Mouse (Mus musculus): ENCODE data around the gene Tssc4.

Gene Tssc4

GRCm38 (mm10) chr7:143042897-143043300 is 26.1 kb upstream of the Tssc4 start:
- in situ Hi-C loops (cut with MboI; ENCODE audit: low pct_unique_long_range_greater_than_20kb in 1 of 2, low sequenced_read_pairs in 2 of 2, unreplicated experiment in 1 of 2), result no loop called here

GRCm38 (mm10) chr7:143044049-143044825 is 24.8 kb upstream of the Tssc4 start:
- in situ Hi-C loops (cut with MboI; ENCODE audit: low pct_unique_long_range_greater_than_20kb in 1 of 2, low sequenced_read_pairs in 2 of 2, unreplicated experiment in 1 of 2), result no loop called here

GRCm38 (mm10) chr7:143044826-143045206 is 24.2 kb upstream of the Tssc4 start:
- in situ Hi-C loops (cut with MboI; ENCODE audit: low pct_unique_long_range_greater_than_20kb in 1 of 2, low sequenced_read_pairs in 2 of 2, unreplicated experiment in 1 of 2), result no loop called here

GRCm38 (mm10) chr7:143046358-143046757 is 22.7 kb upstream of the Tssc4 start:
- in situ Hi-C loops (cut with MboI; ENCODE audit: low pct_unique_long_range_greater_than_20kb in 1 of 2, low sequenced_read_pairs in 2 of 2, unreplicated experiment in 1 of 2), result no loop called here

- in situ Hi-C loops (cut with MboI; ENCODE audit: low pct_unique_long_range_greater_than_20kb in 1 of 2, low sequenced_read_pairs in 2 of 2, unreplicated experiment in 1 of 2), result no loop called here
These were observed 19.7 kb upstream of the Tssc4 start for GRCm38 (mm10) chr7:143049331-143049730.

GRCm38 (mm10) chr7:143049841-143050816 is 18.9 kb upstream of the Tssc4 start:
- in situ Hi-C loops (cut with MboI; ENCODE audit: low pct_unique_long_range_greater_than_20kb in 1 of 2, low sequenced_read_pairs in 2 of 2, unreplicated experiment in 1 of 2), result no loop called here

- in situ Hi-C loops (cut with MboI; ENCODE audit: low pct_unique_long_range_greater_than_20kb in 1 of 2, low sequenced_read_pairs in 2 of 2, unreplicated experiment in 1 of 2), result no loop called here
These were observed 17.7 kb upstream of the Tssc4 start for GRCm38 (mm10) chr7:143051316-143051715.

GRCm38 (mm10) chr7:143052626-143053007 is 16.4 kb upstream of the Tssc4 start, which contains the start of gene Cd81:
Gene Cd81 (plus strand): TSS chr7:143052739.
- in situ Hi-C loops (cut with MboI; ENCODE audit: low pct_unique_long_range_greater_than_20kb in 1 of 2, low sequenced_read_pairs in 2 of 2, unreplicated experiment in 1 of 2), result no loop called here

- in situ Hi-C loops (cut with MboI; ENCODE audit: low pct_unique_long_range_greater_than_20kb in 1 of 2, low sequenced_read_pairs in 2 of 2, unreplicated experiment in 1 of 2), result no loop called here
These were observed 15.8 kb upstream of the Tssc4 start for GRCm38 (mm10) chr7:143053008-143053899.

- in situ Hi-C loops (cut with MboI; ENCODE audit: low pct_unique_long_range_greater_than_20kb in 1 of 2, low sequenced_read_pairs in 2 of 2, unreplicated experiment in 1 of 2), result no loop called here
These were observed 15.0 kb upstream of the Tssc4 start for GRCm38 (mm10) chr7:143053961-143054611.

- in situ Hi-C loops (cut with MboI; ENCODE audit: low pct_unique_long_range_greater_than_20kb in 1 of 2, low sequenced_read_pairs in 2 of 2, unreplicated experiment in 1 of 2), result no loop called here
These were observed 14.5 kb upstream of the Tssc4 start for GRCm38 (mm10) chr7:143054612-143054965.

GRCm38 (mm10) chr7:143055001-143055400 is 14.0 kb upstream of the Tssc4 start:
- in situ Hi-C loops (cut with MboI; ENCODE audit: low pct_unique_long_range_greater_than_20kb in 1 of 2, low sequenced_read_pairs in 2 of 2, unreplicated experiment in 1 of 2), result no loop called here

- in situ Hi-C loops (cut with MboI; ENCODE audit: low pct_unique_long_range_greater_than_20kb in 1 of 2, low sequenced_read_pairs in 2 of 2, unreplicated experiment in 1 of 2), result no loop called here
These were observed 13.4 kb upstream of the Tssc4 start for GRCm38 (mm10) chr7:143055499-143056186.

- in situ Hi-C loops (cut with MboI; ENCODE audit: low pct_unique_long_range_greater_than_20kb in 1 of 2, low sequenced_read_pairs in 2 of 2, unreplicated experiment in 1 of 2), result no loop called here
These were observed 12.0 kb upstream of the Tssc4 start for GRCm38 (mm10) chr7:143057023-143057422.

- in situ Hi-C loops (cut with MboI; ENCODE audit: low pct_unique_long_range_greater_than_20kb in 1 of 2, low sequenced_read_pairs in 2 of 2, unreplicated experiment in 1 of 2), result no loop called here
These were observed 11.3 kb upstream of the Tssc4 start for GRCm38 (mm10) chr7:143057667-143058220.

GRCm38 (mm10) chr7:143058221-143058697 is 10.8 kb upstream of the Tssc4 start:
- in situ Hi-C loops (cut with MboI; ENCODE audit: low pct_unique_long_range_greater_than_20kb in 1 of 2, low sequenced_read_pairs in 2 of 2, unreplicated experiment in 1 of 2), result no loop called here

GRCm38 (mm10) chr7:143059202-143059870 is 9.7 kb upstream of the Tssc4 start:
- in situ Hi-C loops (cut with MboI; ENCODE audit: low pct_unique_long_range_greater_than_20kb in 1 of 2, low sequenced_read_pairs in 2 of 2, unreplicated experiment in 1 of 2), result no loop called here
